Mouse (Mus musculus): ENCODE measurements around the gene Car6.
A peak's percentile ranks its signal among the peaks of the same experiment; 100 is the strongest.

Gene Car6

GRCm38 (mm10) chr4:150201232-150201631 is at the start of gene Car6:
TSS of gene Car6 (minus strand) at chr4:150201332.
- no peak for DNase-seq

DNA sequence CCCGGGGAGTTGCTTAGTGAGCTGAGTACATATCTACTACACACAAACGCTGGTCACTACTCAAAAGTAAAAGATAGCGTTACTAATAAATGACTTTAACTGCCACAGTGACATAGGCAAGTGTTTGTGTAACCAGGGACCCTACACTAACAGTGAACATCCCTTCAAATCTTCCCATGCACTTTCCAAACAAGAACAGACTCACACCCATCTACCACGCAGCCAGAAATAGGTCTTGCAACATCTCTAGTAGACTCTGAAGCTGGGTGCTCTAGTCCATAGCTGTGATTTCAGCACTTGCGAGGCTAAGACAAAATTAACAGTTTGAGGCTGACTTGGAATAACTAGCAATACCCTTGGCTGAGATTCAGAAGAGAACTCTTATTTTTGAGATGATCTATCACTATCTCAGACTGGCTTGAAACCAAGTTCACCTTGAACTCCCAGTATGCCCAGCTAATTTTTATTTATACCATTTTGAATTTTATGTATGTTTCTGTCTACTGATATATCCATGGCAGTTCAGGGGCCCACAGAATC is 48.7 kb upstream of the Car6 start:
- no peak for DNase-seq

DNA sequence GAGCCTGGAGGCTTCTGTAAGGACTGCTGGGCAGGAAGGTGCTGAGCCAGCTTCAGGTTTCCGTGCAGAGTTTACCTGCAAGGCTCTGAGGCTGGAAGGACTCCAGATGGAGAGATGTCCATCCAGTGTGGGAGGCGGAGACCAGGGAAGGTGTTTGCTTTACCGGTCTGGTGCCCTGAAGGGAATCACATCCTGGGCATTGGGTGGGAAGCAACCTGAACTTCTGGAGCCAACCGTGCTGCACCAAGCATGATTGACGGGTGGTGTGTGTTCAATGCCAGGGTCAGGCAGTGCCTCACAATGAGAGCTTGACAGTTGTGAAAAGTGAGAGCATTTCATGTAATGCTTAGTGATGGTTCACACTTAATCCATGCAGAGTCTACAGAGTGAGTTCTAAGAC is 47.8 kb upstream of the Car6 start:
- no peak for DNase-seq

DNA sequence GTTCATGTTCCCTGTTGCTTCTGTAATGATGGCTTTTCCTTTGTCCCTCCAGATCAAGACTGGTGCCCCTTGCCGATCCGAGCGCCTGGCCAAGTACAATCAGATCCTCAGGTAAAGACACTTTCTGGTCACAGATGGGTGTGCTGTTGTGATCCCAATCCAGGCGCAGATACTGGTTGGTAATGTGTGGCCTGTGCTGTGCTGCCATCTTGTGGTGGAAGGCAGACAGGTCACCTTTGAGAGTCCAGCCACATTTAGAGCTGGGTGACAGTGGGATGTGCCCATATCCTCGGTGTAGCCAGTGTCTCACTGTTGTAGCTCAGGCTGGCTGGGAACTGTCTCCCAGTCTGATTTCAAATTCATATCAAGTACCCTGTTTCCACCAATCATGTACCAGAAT is 46.9 kb upstream of the Car6 start:
- DNase-seq = peak; percentile 76

GRCm38 (mm10) chr4:150245876-150246275 is 44.7 kb upstream of the Car6 start:
- DNase-seq = no peak

DNA sequence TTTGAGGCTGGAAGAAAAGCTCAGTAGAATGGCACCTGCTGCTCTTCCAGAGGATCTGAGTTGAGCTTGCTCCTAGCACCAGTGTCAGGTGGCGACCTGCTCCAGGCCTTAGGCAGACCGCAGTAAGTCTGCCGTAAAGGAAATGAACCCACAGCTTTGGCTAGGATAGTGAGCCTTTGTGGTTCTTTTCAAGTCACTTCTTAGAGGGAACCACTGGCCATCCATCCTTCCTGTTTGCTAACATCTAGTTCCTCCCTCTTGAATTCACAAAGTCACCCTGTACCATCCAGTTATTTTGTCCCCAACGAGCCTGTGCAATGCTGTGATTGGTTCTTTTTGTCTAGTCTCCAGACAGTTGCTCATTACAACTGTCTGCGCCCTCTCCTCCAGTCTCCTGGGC is 41.6 kb upstream of the Car6 start:
- DNase-seq = no peak

DNA sequence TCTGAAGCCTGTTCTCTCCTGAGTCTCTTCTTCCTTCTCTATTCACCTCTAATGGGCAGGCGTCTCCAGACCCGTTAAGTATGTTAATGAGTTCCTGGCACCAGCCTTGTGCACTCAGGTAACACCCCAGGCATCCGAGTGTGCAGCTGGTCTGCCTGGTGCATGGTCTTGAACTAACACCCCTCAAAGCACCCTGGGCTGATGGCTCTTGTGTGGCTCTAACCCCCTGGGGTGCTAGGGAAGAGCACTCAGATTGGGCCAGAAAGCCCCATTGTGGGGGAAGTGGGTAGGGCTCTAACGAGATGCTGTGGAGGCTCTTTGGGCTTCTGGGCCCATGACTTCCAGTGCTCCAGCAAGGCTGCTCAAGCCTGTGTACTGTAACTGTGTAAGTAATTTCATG is 40.6 kb upstream of the Car6 start:
- DNase-seq = no peak

DNA sequence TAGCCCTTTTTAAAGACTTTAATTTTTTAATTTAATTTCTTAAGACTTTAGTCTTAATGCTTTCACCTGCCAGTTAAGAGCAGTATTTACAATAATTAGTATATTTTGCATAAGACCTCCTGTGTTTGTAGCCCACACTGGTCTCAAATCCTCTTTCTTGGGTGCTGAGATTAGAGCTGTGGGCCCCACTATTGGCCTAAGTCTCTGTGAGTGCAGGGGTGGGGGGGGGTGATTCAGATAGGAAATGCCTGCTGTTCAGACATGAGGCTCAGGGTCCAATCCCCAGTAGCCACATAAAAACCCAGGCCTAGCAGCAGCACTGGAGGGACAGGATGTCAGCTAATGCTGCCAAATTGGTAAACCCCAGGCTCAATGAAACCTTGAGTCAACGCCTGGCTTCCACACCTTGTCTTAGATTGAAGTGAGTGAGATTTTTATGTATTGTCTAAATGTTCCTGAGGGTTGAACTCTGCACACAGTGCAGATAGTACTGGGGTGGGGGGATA is 39.3 kb upstream of the Car6 start:
- no peak for DNase-seq

DNA sequence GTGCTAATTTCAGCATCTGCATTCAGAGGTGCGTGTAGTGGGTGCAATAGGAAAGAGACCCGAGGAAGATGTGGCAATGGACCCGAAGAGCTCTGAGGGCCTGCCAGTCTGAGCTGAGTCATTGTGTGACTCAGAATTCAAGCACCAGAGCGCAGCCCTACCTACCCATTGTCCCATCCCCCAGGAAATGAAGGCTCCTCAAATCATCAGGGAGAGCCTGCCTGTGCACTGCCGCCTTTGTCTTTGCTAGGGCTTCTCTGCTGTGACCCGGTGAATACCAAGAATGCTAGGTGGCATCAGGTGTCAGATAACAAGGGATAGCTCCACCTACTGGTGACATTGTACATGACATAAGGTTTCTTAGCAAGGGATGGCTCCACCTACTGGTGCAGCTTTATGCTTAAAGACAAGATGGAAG is 38.8 kb upstream of the Car6 start:
- DNase-seq = peak; percentile 82

- no peak for DNase-seq
Measured at GRCm38 (mm10) chr4:150239503-150239902, 38.4 kb upstream of the Car6 start.

- no peak for DNase-seq
Measured at GRCm38 (mm10) chr4:150239087-150239480, 38.0 kb upstream of the Car6 start.

DNA sequence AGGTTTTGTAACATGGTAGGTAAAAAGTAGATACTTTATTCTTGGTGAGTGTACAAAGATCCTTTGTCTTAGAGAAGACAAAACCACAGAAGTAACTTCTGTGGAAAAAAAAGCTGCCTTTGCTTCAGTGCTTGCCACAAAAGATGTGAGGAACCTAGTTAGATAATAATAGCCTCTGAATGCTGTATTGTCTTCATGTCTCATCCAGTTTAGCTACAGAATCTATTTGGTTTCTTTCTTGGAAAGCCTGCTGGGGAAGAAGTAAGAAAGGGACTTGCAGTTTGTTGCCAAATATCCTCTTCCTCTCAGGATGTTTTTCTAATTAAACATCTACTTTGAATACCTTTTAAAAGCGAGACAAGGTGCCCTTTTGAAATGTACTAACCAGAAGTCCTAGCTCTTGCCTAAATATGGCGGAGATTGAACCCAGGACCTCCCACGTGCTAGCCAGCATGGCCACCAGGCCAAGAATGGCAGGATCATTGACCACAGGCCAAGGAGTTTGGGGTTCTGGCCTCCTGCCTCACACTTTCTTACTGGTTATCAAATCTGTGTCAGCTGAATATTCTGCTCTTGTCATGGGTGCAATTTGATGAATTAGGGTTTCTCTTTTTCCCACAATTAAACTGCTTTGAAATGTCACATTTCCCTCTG is 37.4 kb upstream of the Car6 start:
- peak; percentile 40 for DNase-seq

- DNase-seq = peak; percentile 42
Measured at GRCm38 (mm10) chr4:150237636-150238361, 36.7 kb upstream of the Car6 start.

GRCm38 (mm10) chr4:150236521-150237481 is 35.7 kb upstream of the Car6 start, which contains the start of gene Eno1:
TSS of gene Eno1 (plus strand) at chr4:150236721.
- DNase-seq = peak; percentile 98

DNA sequence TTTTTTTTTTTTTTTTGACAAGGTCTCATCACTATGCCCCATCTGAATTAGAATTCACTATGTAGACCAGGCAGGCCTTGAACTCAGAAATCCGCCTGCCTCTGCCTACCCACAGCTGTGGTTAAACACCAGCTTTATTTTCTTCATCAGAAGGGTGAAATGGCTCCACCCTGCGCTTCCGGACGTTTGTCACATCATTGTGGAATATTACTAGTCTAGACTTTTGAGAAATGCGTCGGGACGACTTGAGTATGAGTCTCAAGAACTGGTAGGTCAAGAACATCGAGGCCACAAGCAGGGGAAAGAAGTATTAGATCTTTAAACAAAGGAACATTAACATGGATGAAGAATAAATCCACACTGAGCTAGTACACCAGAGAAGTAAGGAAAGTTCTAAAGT is 34.9 kb upstream of the Car6 start:
- DNase-seq = no peak

DNA sequence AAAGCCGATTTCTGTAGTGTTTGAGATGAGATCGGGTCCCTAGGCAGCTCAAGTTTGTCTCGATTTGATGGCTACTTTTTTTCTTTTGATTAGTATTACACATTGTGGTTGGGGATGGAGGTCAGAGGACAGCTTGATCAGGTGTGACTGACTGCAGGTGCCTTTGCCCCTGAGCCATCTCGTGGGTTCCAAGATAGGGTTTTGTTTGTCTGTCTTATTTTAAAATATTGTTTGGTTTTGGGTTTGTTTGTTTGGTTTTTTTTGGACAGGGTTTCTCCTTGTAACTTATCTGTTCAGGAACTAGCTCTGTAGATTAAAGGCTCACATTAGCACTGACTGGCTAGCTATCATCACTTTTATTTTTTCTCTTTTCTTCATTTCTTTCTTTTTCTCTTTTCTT is 34.5 kb upstream of the Car6 start:
- no peak for DNase-seq

- DNase-seq = no peak
Measured at GRCm38 (mm10) chr4:150234599-150235327, 33.6 kb upstream of the Car6 start.

DNA sequence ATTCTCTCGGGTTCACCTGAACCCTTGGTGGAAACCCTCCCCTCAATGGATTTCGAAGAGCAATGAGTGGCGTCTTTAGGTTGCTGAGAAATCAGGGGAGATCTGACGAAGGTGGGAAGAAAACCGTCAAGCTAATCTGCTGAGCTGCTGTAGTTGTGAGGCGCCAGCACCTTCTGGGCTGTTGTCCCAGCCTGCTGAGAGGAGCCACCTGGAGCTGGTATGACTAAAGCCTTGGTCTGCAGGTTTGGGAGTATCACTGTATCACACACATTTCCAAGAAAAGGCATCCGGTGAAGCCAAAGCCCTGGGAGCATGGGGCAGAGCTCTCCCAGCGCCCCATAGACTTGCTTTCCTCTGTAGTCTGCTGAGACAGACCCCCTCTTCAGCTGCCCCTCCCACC is 30.7 kb upstream of the Car6 start:
- no peak for DNase-seq

GRCm38 (mm10) chr4:150230460-150231407 is 29.6 kb upstream of the Car6 start:
- DNase-seq = peak; percentile 77

GRCm38 (mm10) chr4:150229747-150230390 is 28.7 kb upstream of the Car6 start:
- DNase-seq = no peak
